Mouse (Mus musculus) bone marrow macrophage, adult 2 months (primary cell): ENCODE data around the gene Rit1.

Source experiments
- CTCF ChIP-seq: IDR thresholded peaks from 2 replicates; pipeline ENCODE4 v1.5.1; 2012; ENCODE audit warnings: low read depth, mild to moderate bottlenecking, low read length, moderate library complexity
- POLR2A ChIP-seq: IDR thresholded peaks from 2 replicates; pipeline ENCODE4 v1.6.1; 2012; ENCODE audit warnings: mild to moderate bottlenecking, low read depth, low read length, borderline replicate concordance

- TF ChIP-seq CTCF (no peak), POLR2A (no peak)
Measured at GRCm38 (mm10) chr3:88755541-88755940, 38.9 kb downstream of the Rit1 start.
